Mouse (Mus musculus): Measurements from ENCODE around the gene Tmem30b. TPM values are rescaled to one million over a fixed set of nuclear protein-coding genes. Genes with fewer than 3 reads are reported as not detected.

The Tmem30b gene
- polyA plus RNA-seq (2016; fragmentation: Nextera tagmentation; extraction: Ambion mirVana): 2.2 and 3.1 TPM in 2 replicates

GRCm38 (mm10) chr12:73546086-73546711, at the start of gene Tmem30b:
Tmem30b (minus strand) TSS chr12:73546392.
- WGBS: 3% methylated on average over 43 of the region's 61 CpGs
- Histone ChIP-seq H3K4me2 (peak within 1 kb of the TSS; percentile 61), H3K9ac (peak within 1 kb of the TSS; percentile 38), H3K4me3 (replicated peaks) (peak within 1 kb of the TSS; percentile 42), H3K27me3 (peaks cover 85% of the 10 kb centered on the region), H3K4me1 (peaks cover 14% of the 10 kb centered on the region), H3K36me3 (replicated peaks) (no peaks in the 10 kb centered on the region), H3K9me3 (no peaks in the 10 kb centered on the region), H3K27ac (no peak within 1 kb of the TSS)
- ATAC-seq (ENCODE audit: low FRiP score): peak; percentile 46

- Histone ChIP-seq H3K27me3 (no peaks in the 10 kb centered on the region), H3K4me1 (peaks cover 2% of the 10 kb centered on the region; the same call in 1 of the 2 replicates), H3K4me2 (no peak overlapping the region), H3K4me3 (replicated peaks) (no peak overlapping the region), H3K9ac (no peak overlapping the region), H3K27ac (no peak overlapping the region), H3K36me3 (replicated peaks) (no peaks in the 10 kb centered on the region), H3K9me3 (no peaks in the 10 kb centered on the region)
- no peak for ATAC-seq (ENCODE audit: low FRiP score)
- WGBS: 81% methylated on average over 8 of the region's 8 CpGs
These were observed 49.0 kb upstream of the Tmem30b start for GRCm38 (mm10) chr12:73595226-73595625.

GRCm38 (mm10) chr12:73594177-73594745, 48.1 kb upstream of the Tmem30b start:
- Histone ChIP-seq H3K4me1 (no peaks in the 10 kb centered on the region), H3K4me2 (no peak overlapping the region), H3K27me3 (no peaks in the 10 kb centered on the region), H3K9ac (no peak overlapping the region), H3K4me3 (replicated peaks) (no peak overlapping the region), H3K27ac (no peak overlapping the region), H3K9me3 (no peaks in the 10 kb centered on the region), H3K36me3 (replicated peaks) (no peaks in the 10 kb centered on the region)
- WGBS: 88% methylated on average over 9 of the region's 9 CpGs
- ATAC-seq (ENCODE audit: low FRiP score): no peak

DNA sequence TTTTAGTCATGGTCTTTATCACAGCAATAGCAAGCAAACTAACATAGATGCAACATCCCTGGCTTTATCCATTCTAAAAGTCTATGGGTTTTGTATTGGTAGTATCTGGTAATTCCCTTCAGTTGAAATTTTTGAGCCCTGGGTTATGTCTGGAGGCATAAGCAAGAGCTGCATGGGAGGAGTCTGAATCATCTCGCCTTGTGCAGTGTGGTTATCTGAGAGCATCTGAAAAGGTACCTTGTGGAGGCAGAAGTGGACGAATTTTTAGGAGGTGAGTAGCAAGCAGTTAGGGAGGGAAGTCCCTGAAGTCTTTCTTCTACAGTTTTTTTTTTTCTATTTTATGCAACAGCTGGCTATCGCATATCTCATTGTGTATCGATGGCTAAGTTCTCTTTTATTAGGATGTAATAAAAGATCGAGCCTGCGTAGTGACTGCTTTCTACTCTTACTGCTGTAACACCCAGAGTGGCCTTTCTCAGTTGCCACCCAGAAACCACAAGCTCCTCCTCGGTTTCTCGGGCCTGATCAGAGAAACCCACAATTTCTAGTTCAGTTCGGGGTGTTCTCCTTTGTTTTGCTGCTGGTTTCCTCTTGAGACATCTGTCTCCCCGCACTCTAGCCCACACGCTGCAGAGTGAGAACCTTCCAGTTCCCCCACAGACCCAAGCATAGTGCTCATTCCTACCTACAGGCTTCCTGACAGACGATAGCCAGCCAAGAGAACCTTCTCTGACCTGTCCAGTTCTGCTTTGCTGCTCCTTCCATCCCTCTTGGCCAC, 47.0 kb upstream of the Tmem30b start:
- H3K4me2 ChIP-seq: no peak overlapping the region
- no peak overlapping the region for H3K9ac ChIP-seq
- no peaks in the 10 kb centered on the region for H3K36me3 ChIP-seq (replicated peaks)
- 89% methylated on average over 12 of the region's 12 CpGs for WGBS
- H3K27me3 ChIP-seq: no peaks in the 10 kb centered on the region
- no peaks in the 10 kb centered on the region for H3K9me3 ChIP-seq
- H3K27ac ChIP-seq: no peak overlapping the region
- ATAC-seq (ENCODE audit: low FRiP score): no peak
- H3K4me3 ChIP-seq (replicated peaks): no peak overlapping the region
- H3K4me1 ChIP-seq: no peaks in the 10 kb centered on the region

- Histone ChIP-seq H3K9me3 (no peaks in the 10 kb centered on the region), H3K4me3 (replicated peaks) (no peak overlapping the region), H3K27me3 (peaks cover 5% of the 10 kb centered on the region), H3K27ac (no peak overlapping the region), H3K4me2 (no peak overlapping the region), H3K9ac (no peak overlapping the region), H3K4me1 (no peaks in the 10 kb centered on the region), H3K36me3 (replicated peaks) (no peaks in the 10 kb centered on the region)
- WGBS: 72% methylated on average over 11 of the region's 11 CpGs
- ATAC-seq (ENCODE audit: low FRiP score): no peak
These were observed 45.4 kb upstream of the Tmem30b start for GRCm38 (mm10) chr12:73591625-73592024.

DNA sequence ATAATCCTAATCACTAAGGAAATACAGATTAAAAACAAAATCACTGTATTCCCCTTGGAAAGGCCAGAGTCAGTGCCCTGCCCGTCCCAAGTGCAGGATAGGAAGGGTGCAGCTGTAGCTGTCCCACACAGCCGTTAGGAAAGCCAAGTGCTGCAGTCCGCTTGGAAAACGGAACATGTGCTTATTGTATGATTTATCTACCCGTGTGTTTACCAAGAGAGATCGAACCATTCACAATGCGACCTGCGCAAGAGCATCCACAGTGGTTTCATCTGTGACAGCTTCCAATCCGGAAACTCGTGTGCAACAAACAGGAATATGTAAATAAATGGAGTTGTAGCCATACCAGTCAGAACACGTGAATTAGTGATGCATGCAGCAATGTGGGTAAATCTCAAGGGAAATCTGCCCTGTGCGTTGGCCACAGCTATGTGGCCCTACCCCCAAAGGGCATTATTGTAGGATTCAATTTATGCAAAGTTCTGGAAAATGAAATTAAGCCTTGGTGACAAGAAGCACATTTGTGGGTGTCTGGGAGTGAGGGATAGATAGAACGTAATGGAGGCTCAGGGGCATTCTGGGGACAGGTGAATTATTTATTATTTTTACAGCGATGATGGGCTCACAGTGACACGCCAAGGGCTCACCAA, 44.6 kb upstream of the Tmem30b start:
- 89% methylated on average over 15 of the region's 15 CpGs for WGBS
- Histone ChIP-seq H3K36me3 (replicated peaks) (no peaks in the 10 kb centered on the region), H3K27ac (no peak overlapping the region), H3K4me2 (no peak overlapping the region), H3K4me3 (replicated peaks) (no peak overlapping the region), H3K27me3 (peaks cover 12% of the 10 kb centered on the region), H3K4me1 (peaks cover 6% of the 10 kb centered on the region), H3K9me3 (no peaks in the 10 kb centered on the region), H3K9ac (no peak overlapping the region)
- ATAC-seq (ENCODE audit: low FRiP score): no peak

DNA sequence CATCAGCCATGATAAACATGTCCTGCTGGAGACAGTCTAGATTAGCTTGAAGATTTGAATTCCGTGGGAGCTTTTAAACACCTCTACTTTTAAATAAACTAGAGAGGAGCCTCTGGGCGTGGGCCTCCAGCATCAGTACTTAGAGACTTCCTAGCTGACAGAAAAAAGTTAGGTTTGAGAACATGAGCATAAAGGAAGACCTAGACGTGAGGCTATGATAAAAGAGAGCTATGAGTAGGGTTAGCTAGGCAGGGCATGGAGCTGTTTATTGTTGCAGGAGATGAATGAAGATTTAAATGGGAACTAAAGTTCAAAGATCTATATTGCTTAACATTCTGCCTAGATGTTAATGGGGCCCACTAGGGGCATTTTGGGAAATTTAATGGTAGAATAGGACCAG, 41.1 kb upstream of the Tmem30b start:
- no peak for ATAC-seq (ENCODE audit: low FRiP score)
- H3K4me3 ChIP-seq (replicated peaks): no peak overlapping the region

DNA sequence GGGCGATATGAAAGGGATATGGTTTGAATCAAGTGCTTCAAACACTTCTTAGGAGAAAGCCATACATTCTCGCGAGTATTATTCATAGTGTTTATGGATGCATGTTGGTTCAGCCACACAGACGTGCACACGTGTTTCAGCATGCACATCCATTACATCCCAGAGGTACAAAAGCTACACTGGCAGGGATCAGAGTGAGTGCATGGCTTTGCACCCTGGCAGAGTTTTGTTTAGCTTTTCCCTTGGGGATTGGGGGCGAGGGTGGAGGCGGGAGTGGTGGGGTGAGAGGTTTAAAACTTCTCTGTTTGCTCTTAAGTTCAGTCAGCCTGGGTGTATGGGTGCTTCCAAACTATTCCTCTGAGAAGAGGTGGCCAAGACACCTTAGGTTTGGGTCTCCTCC, 39.7 kb upstream of the Tmem30b start:
- no peaks in the 10 kb centered on the region for H3K9me3 ChIP-seq
- peaks cover 37% of the 10 kb centered on the region for H3K27me3 ChIP-seq
- H3K27ac ChIP-seq: no peak overlapping the region
- H3K4me2 ChIP-seq: peak overlapping the region; percentile 87
- H3K4me3 ChIP-seq (replicated peaks): peak overlapping the region; percentile 62
- no peak for ATAC-seq (ENCODE audit: low FRiP score)
- WGBS: under 1% methylated on average over 7 of the region's 7 CpGs
- no peak overlapping the region for H3K9ac ChIP-seq
- peaks cover 20% of the 10 kb centered on the region for H3K4me1 ChIP-seq
- H3K36me3 ChIP-seq (replicated peaks): no peaks in the 10 kb centered on the region

More for the DNA sequence above, 41.1 kb upstream of the Tmem30b start:
- Histone ChIP-seq H3K4me2 (no peak overlapping the region), H3K27ac (no peak overlapping the region), H3K9ac (no peak overlapping the region), H3K4me1 (peaks cover 20% of the 10 kb centered on the region), H3K9me3 (no peaks in the 10 kb centered on the region), H3K27me3 (peaks cover 34% of the 10 kb centered on the region), H3K36me3 (replicated peaks) (no peaks in the 10 kb centered on the region)
- WGBS: 65% methylated on average over 3 of the region's 3 CpGs

DNA sequence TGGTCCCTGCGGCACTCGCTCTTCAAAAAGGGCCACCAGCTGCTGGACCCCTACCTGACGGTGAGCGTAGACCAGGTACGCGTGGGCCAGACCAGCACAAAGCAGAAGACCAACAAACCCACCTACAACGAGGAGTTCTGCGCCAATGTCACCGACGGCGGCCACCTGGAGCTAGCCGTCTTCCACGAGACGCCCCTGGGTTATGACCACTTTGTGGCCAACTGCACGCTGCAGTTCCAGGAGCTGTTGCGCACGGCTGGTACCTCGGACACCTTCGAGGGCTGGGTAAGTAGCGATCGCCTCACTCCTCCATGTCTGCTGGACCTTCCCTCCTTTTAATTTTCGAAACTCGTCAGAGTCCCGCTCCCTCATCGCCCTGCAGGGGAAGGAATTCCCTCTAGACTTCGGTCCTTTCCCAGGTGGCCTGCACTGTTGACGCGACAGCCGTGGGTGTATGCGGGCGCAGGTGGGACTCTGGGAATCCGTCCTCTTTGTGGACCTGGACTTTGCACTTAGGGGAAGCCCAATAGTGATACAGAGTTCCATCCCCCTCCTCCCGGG, 39.1 kb upstream of the Tmem30b start:
- H3K4me3 ChIP-seq (replicated peaks): peak overlapping the region; percentile 62
- peak; percentile 45 for ATAC-seq (ENCODE audit: low FRiP score)
- peak overlapping the region; percentile 67 for H3K9ac ChIP-seq
- H3K9me3 ChIP-seq: no peaks in the 10 kb centered on the region
- H3K36me3 ChIP-seq (replicated peaks): no peaks in the 10 kb centered on the region
- peak overlapping the region; percentile 87 for H3K4me2 ChIP-seq
- H3K27me3 ChIP-seq: peaks cover 42% of the 10 kb centered on the region
- H3K27ac ChIP-seq: no peak overlapping the region
- H3K4me1 ChIP-seq: peaks cover 20% of the 10 kb centered on the region
- WGBS: under 1% methylated on average over 33 of the region's 33 CpGs

GRCm38 (mm10) chr12:73584610-73585240, 38.5 kb upstream of the Tmem30b start, which contains the start of gene Prkch:
Prkch (plus strand) TSS chr12:73584796.
- WGBS: under 1% methylated on average over 60 of the region's 61 CpGs
- Histone ChIP-seq H3K9ac (peak within 1 kb of the TSS; percentile 67), H3K4me2 (peak within 1 kb of the TSS; percentile 87), H3K27ac (0 out of 2 replicates have a peak within 1 kb of the TSS, but pooled peaks have one; percentile 14), H3K27me3 (peaks cover 43% of the 10 kb centered on the region), H3K4me1 (peaks cover 20% of the 10 kb centered on the region), H3K9me3 (no peaks in the 10 kb centered on the region), H3K36me3 (replicated peaks) (no peaks in the 10 kb centered on the region), H3K4me3 (replicated peaks) (peak within 1 kb of the TSS; percentile 62)
- peak; percentile 92 for ATAC-seq (ENCODE audit: low FRiP score)

DNA sequence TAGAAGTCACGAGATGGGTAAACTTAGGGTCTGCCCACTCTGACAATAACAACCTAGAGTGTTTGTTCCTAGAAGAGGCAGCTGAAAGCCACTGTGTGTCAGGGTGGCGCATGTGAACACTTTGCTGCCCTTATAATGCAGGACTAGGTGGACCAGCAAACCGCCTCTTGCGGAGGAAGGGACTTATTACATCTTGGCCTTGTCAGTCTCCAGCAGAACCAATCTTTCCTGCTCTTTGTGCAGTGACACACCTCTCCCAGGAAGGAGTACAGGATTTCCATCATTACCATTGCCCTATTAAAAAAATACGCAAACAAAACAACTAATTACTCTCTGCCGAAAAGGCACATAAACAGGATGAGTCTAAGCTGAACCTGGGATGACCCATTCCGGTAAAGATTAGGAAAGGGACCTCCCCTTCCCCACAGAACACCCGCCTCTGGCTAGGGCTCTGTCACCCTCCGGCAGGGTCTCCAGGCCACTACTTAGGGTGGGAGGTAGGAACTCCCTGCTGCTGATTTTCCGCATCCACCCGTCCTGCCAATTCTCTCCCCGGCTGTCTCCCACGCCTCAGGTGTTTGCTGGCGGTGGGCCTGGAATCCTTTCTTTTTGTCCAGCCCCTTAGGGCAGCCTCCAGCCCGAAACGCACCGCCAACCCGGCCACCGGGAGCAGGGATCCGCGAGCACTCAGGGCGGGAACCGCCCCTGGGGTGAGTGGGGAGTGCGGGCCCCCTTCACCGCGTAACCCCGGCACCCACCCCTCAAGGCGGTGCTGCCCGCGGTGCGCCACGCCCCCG, 37.8 kb upstream of the Tmem30b start:
- 0 out of 2 replicates have a peak overlapping the region, but pooled peaks have one; percentile 14 for H3K27ac ChIP-seq
- peak; percentile 33; the same call in 1 of the 2 replicates for ATAC-seq (ENCODE audit: low FRiP score)

More for the DNA sequence above, 37.8 kb upstream of the Tmem30b start:
- peak overlapping the region; percentile 67 for H3K9ac ChIP-seq
- no peaks in the 10 kb centered on the region for H3K36me3 ChIP-seq (replicated peaks)
- WGBS: 4% methylated on average over 33 of the region's 33 CpGs
- no peaks in the 10 kb centered on the region for H3K9me3 ChIP-seq
- H3K4me1 ChIP-seq: peaks cover 20% of the 10 kb centered on the region
- peak overlapping the region; percentile 62 for H3K4me3 ChIP-seq (replicated peaks)
- peaks cover 43% of the 10 kb centered on the region for H3K27me3 ChIP-seq
- H3K4me2 ChIP-seq: peak overlapping the region; percentile 87

All from forebrain, embryonic 12.5 days (tissue).